Mouse (Mus musculus) macrophage (primary cell): ENCODE results near the gene Cox7a2. TPM values are rescaled to one million over a fixed set of nuclear protein-coding genes. Genes with fewer than 3 reads are reported as not detected.

Experiments used
- H3K27ac ChIP-seq: fragments of 350-480 bp; formaldehyde crosslinking; 2 replicates; pipeline ENCODE4 v1.9.0; 2021
- H3K36me3 ChIP-seq: fragments of 350-480 bp; formaldehyde crosslinking; 2 replicates; pipeline ENCODE4 v1.9.0; 2021; ENCODE audit errors: inconsistent target
- H3K4me3 ChIP-seq: fragments of 350-480 bp; formaldehyde crosslinking; 2 replicates; pipeline ENCODE4 v1.9.0; 2021; ENCODE audit errors: inconsistent target
- H3K79me2 ChIP-seq: fragments of 350-480 bp; formaldehyde crosslinking; 2 replicates; pipeline ENCODE4 v1.9.0; 2021; ENCODE audit errors: inconsistent target
- WGBS: methylation state at CpG from one replicate; pipeline ENCODE4 v1.1.7; 2026; ENCODE audit warnings: inconsistent platforms; ENCODE audit not compliant: missing documents; 5-methylcytosine and 5-hydroxymethylcytosine counted together
- polyA plus RNA-seq: library from polyadenylated mRNA; stranded (reverse); fragments of 250-400 nt; gene quantifications from 3 replicates; pipeline ENCODE4 v1.2.4, GENCODE M21; 2018; ENCODE audit warnings: inconsistent platforms

Gene Cox7a2
- polyA plus RNA-seq, 1 experiment from 2014 or later, result 77.7 TPM

GRCm38 (mm10) chr9:79716909-79717835, 42.5 kb downstream of the Cox7a2 start:
- H3K36me3 ChIP-seq, result no peaks in the 10 kb centered on the region
- H3K79me2 ChIP-seq, result no peaks in the 10 kb centered on the region
- no peak overlapping the region for H3K27ac ChIP-seq
- WGBS, result 16% methylated on average over 18 of the region's 23 CpGs
- no peak overlapping the region for H3K4me3 ChIP-seq

GRCm38 (mm10) chr9:79716496-79716895, 43.2 kb downstream of the Cox7a2 start:
- WGBS, result 69% methylated on average over 5 of the region's 5 CpGs
- Histone ChIP-seq H3K36me3 (no peaks in the 10 kb centered on the region), H3K4me3 (no peak overlapping the region), H3K27ac (no peak overlapping the region), H3K79me2 (no peaks in the 10 kb centered on the region)

DNA sequence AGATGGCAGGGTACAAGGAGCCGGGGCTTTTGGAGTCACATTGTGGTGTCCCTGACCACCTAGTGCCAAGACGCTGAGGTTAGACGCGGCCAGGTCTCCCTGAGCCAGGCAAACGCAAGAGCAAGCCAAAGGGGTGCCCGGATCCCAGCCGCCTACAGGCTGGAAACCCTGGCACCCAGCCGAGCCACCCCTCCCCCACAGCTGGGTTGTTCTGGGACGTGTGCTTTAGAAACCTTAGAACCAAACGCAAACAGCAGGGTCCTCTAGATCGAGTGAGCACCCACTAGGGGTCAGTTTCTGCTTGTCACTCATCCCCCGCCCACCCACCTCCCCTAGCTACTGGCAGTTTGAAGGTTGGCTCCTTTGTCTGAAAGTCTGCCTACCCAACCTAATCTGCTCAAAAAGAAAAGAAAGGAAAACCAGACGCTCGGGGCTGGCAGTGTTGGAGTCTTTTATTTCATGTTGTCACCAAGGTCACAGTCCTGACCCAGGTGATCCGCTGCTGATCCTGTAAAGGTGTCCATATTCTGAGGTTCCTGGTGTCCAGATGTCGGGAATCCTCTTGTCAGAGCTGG, 45.1 kb downstream of the Cox7a2 start:
- WGBS, result 7% methylated on average over 16 of the region's 16 CpGs
- no peaks in the 10 kb centered on the region for H3K79me2 ChIP-seq
- H3K4me3 ChIP-seq, result no peak overlapping the region

More for the DNA sequence above, 45.1 kb downstream of the Cox7a2 start:
- Histone ChIP-seq H3K36me3 (no peaks in the 10 kb centered on the region), H3K27ac (no peak overlapping the region)

Other genes with a start within 250 kb of the Cox7a2 start
- gene Col12a1, start 41.0 kb downstream of the Cox7a2 start, polyA plus RNA-seq, result 0.10 to 0.15 TPM in 2 of 3 replicates, not detected in the other
- gene Tmem30a, start 33.6 kb upstream of the Cox7a2 start, polyA plus RNA-seq, result 90.8 to 105 TPM (median 97.6 TPM) in 3 replicates